Mouse (Mus musculus): ENCODE results near the gene Zfp358. TPM values are rescaled to one million over a fixed set of nuclear protein-coding genes. Genes with fewer than 3 reads are reported as not detected.

The Zfp358 gene
- polyA plus RNA-seq, 2 experiments: 27.5 to 76.7 TPM

- H3K27me3 ChIP-seq (ENCODE audit: control insufficient read depth, insufficient read depth, low read length): no peaks in the 10 kb centered on the region
- H3K27ac ChIP-seq (replicated peaks; ENCODE audit: low read depth, low read length): peak overlapping the region; percentile 92
- TF ChIP-seq POLR2A (IDR thresholded peaks at IDR 0.05; ENCODE audit: borderline replicate concordance, extremely low read depth, insufficient read depth, insufficient read length): no peak
- DNase-seq (ENCODE audit: low spot score): no peak
- H3K9ac ChIP-seq (ENCODE audit: low read depth, low read length, severe bottlenecking): peak overlapping the region; percentile 70
- H3K4me3 ChIP-seq (replicated peaks; ENCODE audit: low read length): peak overlapping the region; percentile 84
- peaks cover 30% of the 10 kb centered on the region for H3K36me3 ChIP-seq (ENCODE audit: control insufficient read depth, insufficient read depth, low read length)
- peaks cover 9% of the 10 kb centered on the region for H3K4me1 ChIP-seq (ENCODE audit: control insufficient read depth, insufficient read depth, low read length)
- 5% methylated on average over 8 of the region's 8 CpGs for WGBS
- H3K9me3 ChIP-seq (ENCODE audit: control insufficient read depth, low read length): peaks cover 7% of the 10 kb centered on the region; the same call in 1 of the 2 replicates
- peak overlapping the region; percentile 75 for H3K4me2 ChIP-seq (replicated peaks; ENCODE audit: low read depth, low read length, severe bottlenecking)
- ATAC-seq (ENCODE audit: low FRiP score, low read depth): no peak; the same call in 1 of the 2 replicates
Observed at GRCm38 (mm10) chr8:3499751-3500150, 6.8 kb downstream of the Zfp358 start.

DNA sequence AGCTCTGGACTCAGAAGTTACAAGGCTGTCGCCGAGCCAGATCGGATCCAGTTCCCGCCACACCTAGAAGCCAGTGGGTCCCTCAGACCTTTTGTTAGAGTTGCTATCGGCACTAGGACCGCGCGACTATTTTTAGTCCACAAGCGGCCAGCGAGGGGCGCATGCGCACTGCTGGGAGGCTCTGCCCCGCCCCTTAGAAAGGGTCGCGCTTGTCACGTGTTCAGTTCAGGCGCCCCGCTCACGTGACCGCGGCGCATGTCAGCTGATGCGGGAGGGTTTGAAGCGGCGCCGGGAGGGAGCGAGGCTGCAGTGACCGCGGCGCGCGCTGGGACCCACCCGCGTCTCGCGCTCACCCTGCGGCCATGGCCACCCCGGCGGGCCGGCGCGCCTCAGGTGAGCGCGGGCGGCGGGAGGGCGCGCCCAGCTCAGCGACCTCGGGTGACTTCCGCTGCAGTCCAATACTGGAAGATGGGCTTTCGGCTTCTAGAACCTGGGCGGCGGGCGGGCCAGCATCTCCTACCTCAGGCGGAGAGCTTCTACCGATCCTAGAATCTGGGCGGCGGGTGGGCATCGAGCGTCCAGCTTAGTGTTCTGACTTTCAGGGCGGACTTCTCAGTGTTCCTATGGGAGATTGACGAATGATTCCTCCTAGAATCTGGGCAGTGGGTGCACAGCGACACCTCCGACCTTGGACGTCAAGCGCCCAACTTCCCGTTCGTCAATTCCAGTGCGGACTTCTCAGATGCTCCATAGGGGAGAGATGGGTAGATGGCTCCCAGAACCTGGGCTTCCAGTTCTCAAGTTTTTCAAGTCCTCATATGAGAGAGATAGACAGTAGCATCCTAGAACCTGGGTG, 7.5 kb downstream of the Zfp358 start, which contains the start of gene Mcoln1:
Gene Mcoln1, plus strand, starts transcription at position 223 of the 856 bp plus-strand sequence.
- DNase-seq (ENCODE audit: low spot score): peak; percentile 98
- peak within 1 kb of the TSS; percentile 92 for H3K27ac ChIP-seq (replicated peaks; ENCODE audit: low read depth, low read length)
- peak within 1 kb of the TSS; percentile 76 for H3K4me2 ChIP-seq (replicated peaks; ENCODE audit: low read depth, low read length, severe bottlenecking)
- H3K4me3 ChIP-seq (replicated peaks; ENCODE audit: low read length): peak within 1 kb of the TSS; percentile 84
- peaks cover 9% of the 10 kb centered on the region for H3K4me1 ChIP-seq (ENCODE audit: control insufficient read depth, insufficient read depth, low read length)
- under 1% methylated on average over 41 of the region's 70 CpGs for WGBS
- ATAC-seq (ENCODE audit: low FRiP score, low read depth): peak; percentile 92
- peaks cover 3% of the 10 kb centered on the region; the same call in 1 of the 2 replicates for H3K9me3 ChIP-seq (ENCODE audit: control insufficient read depth, low read length)
- peak within 1 kb of the TSS; percentile 85 for H3K9ac ChIP-seq (ENCODE audit: low read depth, low read length, severe bottlenecking)
- H3K27me3 ChIP-seq (ENCODE audit: control insufficient read depth, insufficient read depth, low read length): no peaks in the 10 kb centered on the region
- no peak for TF ChIP-seq POLR2A (IDR thresholded peaks at IDR 0.05; ENCODE audit: borderline replicate concordance, extremely low read depth, insufficient read depth, insufficient read length)
- H3K36me3 ChIP-seq (ENCODE audit: control insufficient read depth, insufficient read depth, low read length): peaks cover 24% of the 10 kb centered on the region

DNA sequence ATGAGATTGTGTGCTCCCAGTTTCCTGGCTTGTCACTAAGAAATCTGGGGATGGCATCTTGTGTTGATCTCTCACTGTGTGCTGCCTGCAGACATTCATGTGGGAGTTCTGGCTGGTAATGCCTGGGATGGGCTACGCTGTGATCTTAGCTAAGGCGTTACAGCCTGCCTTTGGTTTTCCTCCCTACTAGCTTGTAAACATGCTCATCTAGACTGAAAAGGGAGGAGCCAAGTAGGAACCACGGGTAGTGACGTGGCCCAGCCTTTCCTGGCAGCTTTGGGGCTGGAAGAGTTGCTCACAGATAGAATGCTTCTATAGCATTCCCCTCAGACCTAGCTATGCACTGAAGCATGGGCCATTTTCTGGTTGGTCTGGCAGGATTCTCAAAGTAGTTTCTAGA, 9.3 kb downstream of the Zfp358 start:
- peaks cover 9% of the 10 kb centered on the region for H3K4me1 ChIP-seq (ENCODE audit: control insufficient read depth, insufficient read depth, low read length)
- ATAC-seq (ENCODE audit: low FRiP score, low read depth): no peak
- H3K9me3 ChIP-seq (ENCODE audit: control insufficient read depth, low read length): no peaks in the 10 kb centered on the region
- no peaks in the 10 kb centered on the region for H3K27me3 ChIP-seq (ENCODE audit: control insufficient read depth, insufficient read depth, low read length)
- H3K4me3 ChIP-seq (replicated peaks; ENCODE audit: low read length): no peak overlapping the region
- no peak for DNase-seq (ENCODE audit: low spot score)
- H3K36me3 ChIP-seq (ENCODE audit: control insufficient read depth, insufficient read depth, low read length): peaks cover 20% of the 10 kb centered on the region
- H3K4me2 ChIP-seq (replicated peaks; ENCODE audit: low read depth, low read length, severe bottlenecking): no peak overlapping the region
- no peak for TF ChIP-seq POLR2A (IDR thresholded peaks at IDR 0.05; ENCODE audit: borderline replicate concordance, extremely low read depth, insufficient read depth, insufficient read length)
- no peak overlapping the region for H3K9ac ChIP-seq (ENCODE audit: low read depth, low read length, severe bottlenecking)
- 61% methylated on average over 4 of the region's 4 CpGs for WGBS
- no peak overlapping the region for H3K27ac ChIP-seq (replicated peaks; ENCODE audit: low read depth, low read length)

GRCm38 (mm10) chr8:3507979-3508754, 15.2 kb downstream of the Zfp358 start:
- no peak for TF ChIP-seq POLR2A (IDR thresholded peaks at IDR 0.05; ENCODE audit: borderline replicate concordance, extremely low read depth, insufficient read depth, insufficient read length)
- DNase-seq (ENCODE audit: low spot score): no peak

DNA sequence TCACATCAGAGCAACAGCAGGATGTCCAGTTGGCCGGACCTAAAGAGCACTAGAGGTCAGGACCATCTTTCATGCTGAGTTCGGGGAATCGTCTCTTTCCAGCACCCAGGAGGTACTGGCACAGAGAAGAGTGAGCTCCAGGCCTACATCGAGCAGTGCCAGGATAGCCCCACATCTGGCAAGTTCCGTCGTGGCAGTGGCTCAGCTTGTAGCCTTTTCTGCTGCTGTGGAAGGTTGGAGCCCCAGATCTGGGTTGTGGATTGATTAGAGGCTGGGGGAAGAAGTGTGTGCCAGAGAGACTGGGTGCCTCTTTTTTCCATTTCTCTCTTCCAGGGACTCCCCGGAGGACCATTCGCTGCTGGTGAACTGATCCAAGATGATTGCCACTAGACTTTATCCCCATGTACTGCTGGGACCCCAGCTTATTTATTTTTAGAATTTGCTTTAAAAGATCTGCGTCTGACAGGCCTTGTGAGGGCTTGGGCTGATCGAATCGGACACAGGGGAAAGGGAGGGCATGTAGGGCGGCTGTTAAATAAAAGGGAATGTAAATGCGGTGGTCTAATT, 21.8 kb downstream of the Zfp358 start:
- H3K9me3 ChIP-seq (ENCODE audit: control insufficient read depth, low read length): no peaks in the 10 kb centered on the region
- TF ChIP-seq POLR2A (IDR thresholded peaks at IDR 0.05; ENCODE audit: borderline replicate concordance, extremely low read depth, insufficient read depth, insufficient read length): no peak
- peak overlapping the region; percentile 69 for H3K27ac ChIP-seq (replicated peaks; ENCODE audit: low read depth, low read length)
- H3K4me1 ChIP-seq (ENCODE audit: control insufficient read depth, insufficient read depth, low read length): peaks cover 4% of the 10 kb centered on the region; the same call in 1 of the 2 replicates
- 24% methylated on average over 13 of the region's 13 CpGs for WGBS
- H3K27me3 ChIP-seq (ENCODE audit: control insufficient read depth, insufficient read depth, low read length): no peaks in the 10 kb centered on the region
- H3K9ac ChIP-seq (ENCODE audit: low read depth, low read length, severe bottlenecking): peak overlapping the region; percentile 65
- H3K4me2 ChIP-seq (replicated peaks; ENCODE audit: low read depth, low read length, severe bottlenecking): peak overlapping the region; percentile 95
- peaks cover 43% of the 10 kb centered on the region for H3K36me3 ChIP-seq (ENCODE audit: control insufficient read depth, insufficient read depth, low read length)
- DNase-seq (ENCODE audit: low spot score) (no peak), ATAC-seq (ENCODE audit: low FRiP score, low read depth) (no peak)
- H3K4me3 ChIP-seq (replicated peaks; ENCODE audit: low read length): peak overlapping the region; percentile 57

More at GRCm38 (mm10) chr8:3507979-3508754, 15.2 kb downstream of the Zfp358 start:
- Histone ChIP-seq H3K4me1 (ENCODE audit: control insufficient read depth, insufficient read depth, low read length) (no peaks in the 10 kb centered on the region), H3K4me3 (replicated peaks; ENCODE audit: low read length) (no peak overlapping the region), H3K9ac (ENCODE audit: low read depth, low read length, severe bottlenecking) (no peak overlapping the region), H3K27me3 (ENCODE audit: control insufficient read depth, insufficient read depth, low read length) (no peaks in the 10 kb centered on the region), H3K9me3 (ENCODE audit: control insufficient read depth, low read length) (no peaks in the 10 kb centered on the region), H3K36me3 (ENCODE audit: control insufficient read depth, insufficient read depth, low read length) (peaks cover 65% of the 10 kb centered on the region), H3K27ac (replicated peaks; ENCODE audit: low read depth, low read length) (no peak overlapping the region), H3K4me2 (replicated peaks; ENCODE audit: low read depth, low read length, severe bottlenecking) (no peak overlapping the region)
- no peak for ATAC-seq (ENCODE audit: low FRiP score, low read depth)
- WGBS: 91% methylated on average over 6 of the region's 6 CpGs

Data from limb, embryonic 14.5 days (tissue).